Mouse (Mus musculus): Measurements from ENCODE around the gene Vps53. TPM values are rescaled to one million over a fixed set of nuclear protein-coding genes. Genes with fewer than 3 reads are reported as not detected.

Gene Vps53
- polyA plus RNA-seq, 1 experiment from 2014 or later = 28.5 TPM

- no peak overlapping the region for H3K4me3 ChIP-seq (ENCODE audit: low read depth, low read length)
- ATAC-seq = no peak
- no peak overlapping the region for H3K27ac ChIP-seq (ENCODE audit: low read length)
- H3K36me3 ChIP-seq (ENCODE audit: insufficient read depth, low read length) = no peaks in the 10 kb centered on the region
- TF ChIP-seq EP300 (IDR thresholded peaks at IDR 0.05) = no peak
- no peak for TF ChIP-seq CTCF (IDR thresholded peaks at IDR 0.05)
- H3K4me2 ChIP-seq (replicated peaks; ENCODE audit: low read depth, low read length) = no peak overlapping the region
- DNase-seq (ENCODE audit: low spot score) = no peak
- no peaks in the 10 kb centered on the region for H3K27me3 ChIP-seq (replicated peaks; ENCODE audit: insufficient read depth, low read length)
- 61% methylated on average over 2 of the region's 2 CpGs for WGBS
- H3K4me1 ChIP-seq (ENCODE audit: insufficient read depth, low read depth, low read length) = no peaks in the 10 kb centered on the region
- no peaks in the 10 kb centered on the region for H3K9me3 ChIP-seq (ENCODE audit: low read length)
- H3K9ac ChIP-seq (replicated peaks; ENCODE audit: low read depth) = no peak overlapping the region
Observed at GRCm38 (mm10) chr11:76154861-76155260, 24.6 kb downstream of the Vps53 start.

GRCm38 (mm10) chr11:76154200-76154599, 25.2 kb downstream of the Vps53 start:
- Histone ChIP-seq H3K36me3 (ENCODE audit: insufficient read depth, low read length) (no peaks in the 10 kb centered on the region), H3K9me3 (ENCODE audit: low read length) (no peaks in the 10 kb centered on the region), H3K27me3 (replicated peaks; ENCODE audit: insufficient read depth, low read length) (no peaks in the 10 kb centered on the region), H3K4me1 (ENCODE audit: insufficient read depth, low read depth, low read length) (no peaks in the 10 kb centered on the region), H3K4me2 (replicated peaks; ENCODE audit: low read depth, low read length) (no peak overlapping the region), H3K4me3 (ENCODE audit: low read depth, low read length) (no peak overlapping the region), H3K27ac (ENCODE audit: low read length) (no peak overlapping the region), H3K9ac (replicated peaks; ENCODE audit: low read depth) (no peak overlapping the region)
- 93% methylated on average over 2 of the region's 2 CpGs for WGBS
- no peak for ATAC-seq
- no peak for DNase-seq (ENCODE audit: low spot score)
- TF ChIP-seq EP300 (IDR thresholded peaks at IDR 0.05) = no peak
- no peak for TF ChIP-seq CTCF (IDR thresholded peaks at IDR 0.05)

GRCm38 (mm10) chr11:76153236-76153951, 26.1 kb downstream of the Vps53 start:
- Histone ChIP-seq H3K4me2 (replicated peaks; ENCODE audit: low read depth, low read length) (no peak overlapping the region), H3K4me1 (ENCODE audit: insufficient read depth, low read depth, low read length) (no peaks in the 10 kb centered on the region), H3K27ac (ENCODE audit: low read length) (no peak overlapping the region), H3K27me3 (replicated peaks; ENCODE audit: insufficient read depth, low read length) (no peaks in the 10 kb centered on the region), H3K9me3 (ENCODE audit: low read length) (no peaks in the 10 kb centered on the region), H3K36me3 (ENCODE audit: insufficient read depth, low read length) (no peaks in the 10 kb centered on the region), H3K9ac (replicated peaks; ENCODE audit: low read depth) (no peak overlapping the region), H3K4me3 (ENCODE audit: low read depth, low read length) (no peak overlapping the region)
- DNase-seq (ENCODE audit: low spot score) (no peak), ATAC-seq (no peak)
- 72% methylated on average over 5 of the region's 5 CpGs for WGBS
- no peak for TF ChIP-seq EP300 (IDR thresholded peaks at IDR 0.05)
- no peak for TF ChIP-seq CTCF (IDR thresholded peaks at IDR 0.05)

- 34% methylated on average over 4 of the region's 4 CpGs for WGBS
- ATAC-seq = no peak
- H3K27ac ChIP-seq (ENCODE audit: low read length) = no peak overlapping the region
Observed at GRCm38 (mm10) chr11:76150980-76151379, 28.5 kb downstream of the Vps53 start.

GRCm38 (mm10) chr11:76148055-76149008, 31.1 kb downstream of the Vps53 start:
- H3K9ac ChIP-seq (replicated peaks; ENCODE audit: low read depth) = no peak overlapping the region
- TF ChIP-seq CTCF (IDR thresholded peaks at IDR 0.05) (no peak), EP300 (IDR thresholded peaks at IDR 0.05) (0 out of 2 replicates have a peak, but pooled peaks have one; percentile 30)
- peak overlapping the region; percentile 39; the same call in 1 of the 2 replicates for H3K27ac ChIP-seq (ENCODE audit: low read length)
- no peaks in the 10 kb centered on the region for H3K27me3 ChIP-seq (replicated peaks; ENCODE audit: insufficient read depth, low read length)
- no peak overlapping the region for H3K4me2 ChIP-seq (replicated peaks; ENCODE audit: low read depth, low read length)
- ATAC-seq = peak; percentile 46
- no peaks in the 10 kb centered on the region for H3K9me3 ChIP-seq (ENCODE audit: low read length)
- WGBS = 29% methylated on average over 8 of the region's 8 CpGs
- no peaks in the 10 kb centered on the region for H3K4me1 ChIP-seq (ENCODE audit: insufficient read depth, low read depth, low read length)
- H3K36me3 ChIP-seq (ENCODE audit: insufficient read depth, low read length) = no peaks in the 10 kb centered on the region
- no peak overlapping the region for H3K4me3 ChIP-seq (ENCODE audit: low read depth, low read length)
- DNase-seq (ENCODE audit: low spot score) = peak; percentile 55

More at GRCm38 (mm10) chr11:76150980-76151379, 28.5 kb downstream of the Vps53 start:
- no peaks in the 10 kb centered on the region for H3K36me3 ChIP-seq (ENCODE audit: insufficient read depth, low read length)
- no peak for TF ChIP-seq EP300 (IDR thresholded peaks at IDR 0.05)
- TF ChIP-seq CTCF (IDR thresholded peaks at IDR 0.05) = no peak
- no peaks in the 10 kb centered on the region for H3K9me3 ChIP-seq (ENCODE audit: low read length)
- H3K27me3 ChIP-seq (replicated peaks; ENCODE audit: insufficient read depth, low read length) = no peaks in the 10 kb centered on the region
- H3K4me2 ChIP-seq (replicated peaks; ENCODE audit: low read depth, low read length) = no peak overlapping the region
- H3K9ac ChIP-seq (replicated peaks; ENCODE audit: low read depth) = no peak overlapping the region
- H3K4me3 ChIP-seq (ENCODE audit: low read depth, low read length) = no peak overlapping the region
- no peaks in the 10 kb centered on the region for H3K4me1 ChIP-seq (ENCODE audit: insufficient read depth, low read depth, low read length)
- DNase-seq (ENCODE audit: low spot score) = no peak
